Mouse (Mus musculus): Measurements from ENCODE around the gene Hoxb6. TPM values are rescaled to one million over a fixed set of nuclear protein-coding genes. Genes with fewer than 3 reads are reported as not detected.

Hoxb6 gene
- total RNA-seq, 2 experiments from 2014 or later: not detected

- intact Hi-C loops (cut with DNase I): no loop called here
- DNase-seq: no peak
Measured at GRCm38 (mm10) chr11:96268031-96268745, 24.1 kb upstream of the Hoxb6 start.

GRCm38 (mm10) chr11:96269869-96270268 lies 22.4 kb upstream of the Hoxb6 start:
- intact Hi-C loops (cut with DNase I): no loop called here
- no peak for DNase-seq

GRCm38 (mm10) chr11:96270996-96271540 lies 21.2 kb upstream of the Hoxb6 start, which contains the start of gene Hoxb9:
Gene Hoxb9 (plus strand): TSS chr11:96271457.
- intact Hi-C loops (cut with DNase I): no loop called here
- DNase-seq: no peak

- intact Hi-C loops (cut with DNase I): no loop called here
- no peak for DNase-seq
Measured at GRCm38 (mm10) chr11:96271541-96272011, 20.7 kb upstream of the Hoxb6 start.

- intact Hi-C loops (cut with DNase I): no loop called here
- DNase-seq: no peak
Measured at GRCm38 (mm10) chr11:96272024-96272921, 20.0 kb upstream of the Hoxb6 start.

GRCm38 (mm10) chr11:96274428-96274827 lies 17.8 kb upstream of the Hoxb6 start:
- intact Hi-C loops (cut with DNase I): no loop called here
- no peak for DNase-seq

GRCm38 (mm10) chr11:96275896-96276295 lies 16.4 kb upstream of the Hoxb6 start:
- intact Hi-C loops (cut with DNase I): loop anchor here (5.0 kb wide), 3 partner anchors 74 to 451 kb away; no protein-coding TSS in a partner anchor
- no peak for DNase-seq

- DNase-seq: no peak
- intact Hi-C loops (cut with DNase I): loop anchor here (2.0 to 5.0 kb wide), 6 partner anchors 75 to 583 kb away; no protein-coding TSS in a partner anchor
Measured at GRCm38 (mm10) chr11:96277151-96278044, 14.9 kb upstream of the Hoxb6 start.

GRCm38 (mm10) chr11:96278324-96278723 lies 14.0 kb upstream of the Hoxb6 start:
- intact Hi-C loops (cut with DNase I): loop anchor here (2.0 to 5.0 kb wide), 6 partner anchors 76 to 582 kb away; no protein-coding TSS in a partner anchor
- no peak for DNase-seq

- DNase-seq: peak; percentile 87 to 90
- intact Hi-C loops (cut with DNase I): loop anchor here (2.0 to 5.0 kb wide), 6 partner anchors 76 to 582 kb away; no protein-coding TSS in a partner anchor
Measured at GRCm38 (mm10) chr11:96278773-96279172, 13.5 kb upstream of the Hoxb6 start.

GRCm38 (mm10) chr11:96279421-96280233 lies 12.6 kb upstream of the Hoxb6 start:
- intact Hi-C loops (cut with DNase I): loop anchor here (2.0 to 5.0 kb wide), 6 partner anchors 77 to 581 kb away; no protein-coding TSS in a partner anchor
- no peak for DNase-seq

GRCm38 (mm10) chr11:96280399-96281378 lies 11.6 kb upstream of the Hoxb6 start:
- intact Hi-C loops (cut with DNase I): no loop called here
- DNase-seq: no peak

- DNase-seq: no peak
- intact Hi-C loops (cut with DNase I): no loop called here
Measured at GRCm38 (mm10) chr11:96281396-96281795, 10.9 kb upstream of the Hoxb6 start.

GRCm38 (mm10) chr11:96281855-96282570 lies 10.3 kb upstream of the Hoxb6 start, which contains the start of gene Hoxb8:
Gene Hoxb8 (plus strand): TSS chr11:96281905.
- intact Hi-C loops (cut with DNase I): no loop called here

GRCm38 (mm10) chr11:96282795-96283430 lies 9.4 kb upstream of the Hoxb6 start:
- intact Hi-C loops (cut with DNase I): no loop called here
- DNase-seq: no peak

More at GRCm38 (mm10) chr11:96281855-96282570, 10.3 kb upstream of the Hoxb6 start, which contains the start of gene Hoxb8:
- DNase-seq: no peak

- intact Hi-C loops (cut with DNase I): no loop called here
- DNase-seq: no peak
Measured at GRCm38 (mm10) chr11:96284041-96284749, 8.1 kb upstream of the Hoxb6 start.

Measured in heart, postnatal 14 days (tissue).